Mouse (Mus musculus) bone marrow macrophage, adult 2 months (primary cell): Measurements from ENCODE around the gene Arhgap21.

Experiments
- CTCF ChIP-seq: IDR thresholded peaks from 2 replicates; pipeline ENCODE4 v1.5.1; 2012; ENCODE audit warnings: low read depth, mild to moderate bottlenecking, low read length, moderate library complexity
- POLR2A ChIP-seq: IDR thresholded peaks from 2 replicates; pipeline ENCODE4 v1.6.1; 2012; ENCODE audit warnings: mild to moderate bottlenecking, low read depth, low read length, borderline replicate concordance

DNA sequence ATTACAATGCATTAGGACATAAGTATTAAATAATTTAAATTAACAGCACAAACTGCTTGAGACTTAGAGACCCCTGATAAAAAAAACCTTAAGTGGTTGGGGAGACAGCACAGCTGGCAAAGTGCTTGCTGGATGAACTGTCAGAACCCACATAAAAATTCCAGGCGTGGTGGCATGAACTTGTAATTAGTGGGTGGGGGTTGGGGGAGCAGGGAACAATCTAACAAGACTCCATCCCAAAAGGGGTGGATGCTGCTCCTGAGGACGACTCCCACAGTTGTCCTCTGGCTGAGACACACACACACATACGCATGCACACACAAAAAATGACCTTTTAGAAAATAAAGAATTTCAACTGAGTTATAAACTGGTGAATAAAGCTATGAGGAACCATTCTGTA lies 79.9 kb downstream of the Arhgap21 start:
- TF ChIP-seq POLR2A, result no peak
- TF ChIP-seq CTCF, result no peak
